Comparison of ENCODE assay signal across 18 mouse cellular contexts in the genomic region with DNA sequence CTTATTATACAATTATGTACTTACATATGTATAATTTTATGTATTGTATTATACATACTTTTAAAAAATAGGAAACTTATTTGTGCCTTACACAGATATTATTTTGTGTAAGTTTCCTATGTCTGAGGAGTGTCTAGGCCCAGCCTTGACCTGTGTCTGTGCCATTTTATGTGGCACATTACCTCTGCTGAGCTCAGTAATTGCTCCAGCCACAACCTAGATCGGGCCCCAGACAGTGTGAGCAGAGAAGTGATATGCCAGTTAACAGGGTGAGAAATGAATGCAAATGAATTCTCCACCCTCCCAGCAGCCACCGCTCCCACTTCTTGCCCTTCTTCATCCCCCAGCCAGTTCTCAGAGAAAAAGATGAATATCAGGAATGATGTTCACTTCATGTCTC.
"Had no signal": no experiment of that assay in that cellular context is flagged by ENCODE, and none has a peak within 500 bp of the region (broad histone marks: within the 10 kb centered on the region; RNA-seq: fewer than 3 reads in every experiment).

No protein-coding gene starts in this region.

- H3K9ac ChIP-seq: kidney, embryonic 15.5 days; limb, embryonic 12.5 days; limb, embryonic 15.5 days; liver, embryonic 13.5 days; midbrain, embryonic 12.5 days; neural tube, embryonic 12.5 days; neural tube, embryonic 15.5 days had no signal

- H3K4me1 ChIP-seq: limb, embryonic 15.5 days; liver, embryonic 13.5 days had no signal

- H3K27ac ChIP-seq: kidney, embryonic 15.5 days; left cerebral cortex, adult 2 months; limb, embryonic 12.5 days; limb, embryonic 15.5 days; liver, embryonic 13.5 days; midbrain, embryonic 12.5 days; neural tube, embryonic 12.5 days; neural tube, embryonic 15.5 days had no signal

- H3K36me3 ChIP-seq: kidney, embryonic 15.5 days; limb, embryonic 12.5 days; limb, embryonic 15.5 days; liver, embryonic 13.5 days; midbrain, embryonic 12.5 days; neural tube, embryonic 12.5 days; neural tube, embryonic 15.5 days had no signal

- H3K9me3 ChIP-seq: kidney, embryonic 15.5 days; limb, embryonic 12.5 days; limb, embryonic 15.5 days; liver, embryonic 13.5 days; midbrain, embryonic 12.5 days; neural tube, embryonic 12.5 days; neural tube, embryonic 15.5 days had no signal

- H3K4me3 ChIP-seq: kidney, embryonic 15.5 days; left cerebral cortex, adult 2 months; limb, embryonic 12.5 days; limb, embryonic 15.5 days; liver, embryonic 13.5 days; midbrain, embryonic 12.5 days; neural tube, embryonic 12.5 days; neural tube, embryonic 15.5 days had no signal

- DNase-seq: kidney, adult 8-10 months; kidney, postnatal 10 days; kidney, postnatal 36 days; layer of hippocampus, postnatal 36 days; left cerebral cortex, postnatal 4 days; liver, embryonic 13.5 days; lung, adult 2 months; lung, postnatal 14 days; lung, postnatal 4 days; thymus, adult 18-20 months; thymus, postnatal 36 days had no signal

- H3K4me2 ChIP-seq: kidney, embryonic 15.5 days; limb, embryonic 12.5 days; limb, embryonic 15.5 days; liver, embryonic 13.5 days; midbrain, embryonic 12.5 days; neural tube, embryonic 12.5 days; neural tube, embryonic 15.5 days had no signal

- H3K27me3 ChIP-seq: kidney, embryonic 15.5 days; limb, embryonic 12.5 days; limb, embryonic 15.5 days; liver, embryonic 13.5 days; midbrain, embryonic 12.5 days; neural tube, embryonic 12.5 days; neural tube, embryonic 15.5 days had no signal
